Mouse (Mus musculus): ENCODE data around the gene Utrn. TPM values are rescaled to one million over a fixed set of nuclear protein-coding genes. Genes with fewer than 3 reads are reported as not detected.

Utrn gene
- total and polyA plus RNA-seq, 2 experiments from 2014 or later, result 48.4 to 61.6 TPM

DNA sequence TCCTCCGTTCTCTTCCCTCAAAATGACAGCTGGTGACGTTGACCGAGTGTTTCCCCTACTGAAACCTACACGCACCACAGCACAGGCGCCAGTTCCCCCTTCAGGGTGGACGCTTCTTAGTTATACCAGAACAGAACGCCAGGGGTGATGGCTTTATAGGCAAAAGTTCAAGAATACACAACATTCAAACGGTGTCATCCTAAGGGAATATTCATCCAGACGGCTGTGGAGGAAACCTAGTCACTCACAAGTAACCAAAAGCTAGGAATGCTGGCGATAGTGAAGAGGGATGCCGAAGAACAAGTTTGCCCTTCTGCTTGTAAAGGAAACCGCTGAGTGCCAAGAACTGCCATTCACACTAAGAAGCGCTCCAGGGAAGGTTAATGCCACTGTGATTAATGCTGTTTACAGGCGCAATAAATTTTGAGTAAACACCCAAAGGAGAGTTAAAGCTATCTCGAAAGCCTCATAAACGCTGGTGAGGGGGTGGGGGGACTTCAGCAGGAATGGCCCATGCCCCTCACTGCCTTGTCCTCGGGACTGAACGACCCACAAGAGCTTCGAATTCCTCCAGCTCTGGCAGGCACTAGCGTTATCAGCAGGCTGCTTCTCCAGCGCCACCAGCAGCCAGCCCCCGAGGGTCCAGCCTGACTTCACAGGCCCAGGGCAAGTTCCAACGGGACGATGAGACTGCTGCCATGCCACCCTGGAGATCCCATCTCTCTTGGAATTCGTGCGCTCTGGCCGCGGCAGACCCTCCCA, 2.0 kb downstream of the Utrn start:
- no peak for TF ChIP-seq EP300 (IDR thresholded peaks at IDR 0.05; ENCODE audit: low read depth)
- peak; percentile 30 for TF ChIP-seq CTCF (IDR thresholded peaks at IDR 0.05; ENCODE audit: low read depth)
- peak overlapping the region; percentile 73 for H3K4me3 ChIP-seq (ENCODE audit: low read depth, low read length)
- H3K9ac ChIP-seq (replicated peaks; ENCODE audit: low read depth, low read length), result peak overlapping the region; percentile 82
- no peaks in the 10 kb centered on the region for H3K27me3 ChIP-seq (ENCODE audit: control insufficient read depth, insufficient read depth, low read length)
- 2% methylated on average over 28 of the region's 28 CpGs for WGBS
- DNase-seq (ENCODE audit: low spot score), result peak; percentile 75
- H3K4me1 ChIP-seq (ENCODE audit: control insufficient read depth, insufficient read depth), result 0 out of 2 replicates have a peak, but pooled peaks cover 4% of the 10 kb centered on the region
- H3K9me3 ChIP-seq (replicated peaks; ENCODE audit: control insufficient read depth, low read length), result no peaks in the 10 kb centered on the region
- peak overlapping the region; percentile 96 for H3K27ac ChIP-seq (ENCODE audit: low read depth)
- peak overlapping the region; percentile 94 for H3K4me2 ChIP-seq (ENCODE audit: low read depth, low read length)
- ATAC-seq (ENCODE audit: insufficient read depth, low read depth), result peak; percentile 35
- H3K36me3 ChIP-seq (replicated peaks; ENCODE audit: control insufficient read depth, insufficient read depth, low read length), result no peaks in the 10 kb centered on the region

GRCm38 (mm10) chr10:12865201-12865600, 4.0 kb downstream of the Utrn start:
- ATAC-seq (ENCODE audit: insufficient read depth, low read depth), result no peak
- no peaks in the 10 kb centered on the region for H3K27me3 ChIP-seq (ENCODE audit: control insufficient read depth, insufficient read depth, low read length)
- H3K4me1 ChIP-seq (ENCODE audit: control insufficient read depth, insufficient read depth), result 0 out of 2 replicates have a peak, but pooled peaks cover 4% of the 10 kb centered on the region
- TF ChIP-seq CTCF (IDR thresholded peaks at IDR 0.05; ENCODE audit: low read depth) (no peak), EP300 (IDR thresholded peaks at IDR 0.05; ENCODE audit: low read depth) (no peak)
- no peak overlapping the region for H3K27ac ChIP-seq (ENCODE audit: low read depth)
- H3K9ac ChIP-seq (replicated peaks; ENCODE audit: low read depth, low read length), result no peak overlapping the region
- H3K9me3 ChIP-seq (replicated peaks; ENCODE audit: control insufficient read depth, low read length), result no peaks in the 10 kb centered on the region
- DNase-seq (ENCODE audit: low spot score), result no peak
- no peak overlapping the region for H3K4me3 ChIP-seq (ENCODE audit: low read depth, low read length)
- 59% methylated on average over 6 of the region's 6 CpGs for WGBS
- peaks cover 12% of the 10 kb centered on the region; the same call in 1 of the 2 replicates for H3K36me3 ChIP-seq (replicated peaks; ENCODE audit: control insufficient read depth, insufficient read depth, low read length)
- no peak overlapping the region for H3K4me2 ChIP-seq (ENCODE audit: low read depth, low read length)

DNA sequence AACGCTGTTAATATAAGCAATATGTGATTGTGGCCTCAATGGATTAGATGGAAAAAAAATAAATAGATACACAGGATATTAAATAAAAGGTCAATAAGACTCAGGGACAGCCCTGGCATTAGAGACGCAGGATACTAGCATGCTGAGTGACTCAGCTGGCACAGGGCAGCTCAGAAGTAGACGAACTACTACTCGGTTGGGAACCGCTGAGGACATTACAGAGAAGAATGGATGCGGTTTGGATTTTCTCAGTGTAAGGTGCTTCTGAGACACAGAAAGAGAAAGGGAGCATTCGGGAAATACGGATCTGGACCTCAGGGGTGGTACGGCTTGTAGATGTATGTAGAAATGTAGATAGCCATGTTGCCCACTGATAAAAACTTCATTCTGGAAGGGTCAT, 5.6 kb downstream of the Utrn start:
- Histone ChIP-seq H3K4me1 (ENCODE audit: control insufficient read depth, insufficient read depth) (peaks cover 4% of the 10 kb centered on the region; the same call in 1 of the 2 replicates), H3K27ac (ENCODE audit: low read depth) (no peak overlapping the region), H3K4me3 (ENCODE audit: low read depth, low read length) (no peak overlapping the region), H3K4me2 (ENCODE audit: low read depth, low read length) (no peak overlapping the region), H3K27me3 (ENCODE audit: control insufficient read depth, insufficient read depth, low read length) (no peaks in the 10 kb centered on the region), H3K9me3 (replicated peaks; ENCODE audit: control insufficient read depth, low read length) (no peaks in the 10 kb centered on the region), H3K36me3 (replicated peaks; ENCODE audit: control insufficient read depth, insufficient read depth, low read length) (peaks cover 13% of the 10 kb centered on the region; the same call in 1 of the 2 replicates), H3K9ac (replicated peaks; ENCODE audit: low read depth, low read length) (no peak overlapping the region)
- ATAC-seq (ENCODE audit: insufficient read depth, low read depth) (no peak), DNase-seq (ENCODE audit: low spot score) (no peak)
- 84% methylated on average over 9 of the region's 9 CpGs for WGBS
- TF ChIP-seq CTCF (IDR thresholded peaks at IDR 0.05; ENCODE audit: low read depth), result no peak
- no peak for TF ChIP-seq EP300 (IDR thresholded peaks at IDR 0.05; ENCODE audit: low read depth)

DNA sequence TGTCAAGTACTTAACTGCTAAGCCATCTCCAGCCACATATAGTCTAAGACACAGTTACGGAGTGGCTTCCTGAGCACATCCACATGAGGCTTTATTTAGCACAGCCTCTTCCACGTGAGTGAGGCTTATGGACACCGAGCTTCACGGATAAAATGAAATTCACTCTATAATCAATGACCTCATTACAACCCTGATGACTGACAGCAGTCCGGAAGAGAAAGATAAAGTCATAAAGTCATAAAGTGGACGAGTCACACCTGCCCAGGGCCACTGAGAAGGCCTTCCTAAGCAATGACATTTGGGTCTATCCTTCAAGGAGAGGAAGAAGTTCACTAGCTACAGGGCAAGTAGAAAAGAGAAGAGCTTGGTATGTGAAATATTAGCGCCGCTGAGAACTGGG, 7.1 kb downstream of the Utrn start:
- no peak for ATAC-seq (ENCODE audit: insufficient read depth, low read depth)
- DNase-seq (ENCODE audit: low spot score), result no peak
- Histone ChIP-seq H3K4me1 (ENCODE audit: control insufficient read depth, insufficient read depth) (peaks cover 10% of the 10 kb centered on the region), H3K9me3 (replicated peaks; ENCODE audit: control insufficient read depth, low read length) (no peaks in the 10 kb centered on the region), H3K36me3 (replicated peaks; ENCODE audit: control insufficient read depth, insufficient read depth, low read length) (peaks cover 13% of the 10 kb centered on the region; the same call in 1 of the 2 replicates), H3K4me2 (ENCODE audit: low read depth, low read length) (no peak overlapping the region), H3K27me3 (ENCODE audit: control insufficient read depth, insufficient read depth, low read length) (no peaks in the 10 kb centered on the region), H3K27ac (ENCODE audit: low read depth) (no peak overlapping the region), H3K9ac (replicated peaks; ENCODE audit: low read depth, low read length) (no peak overlapping the region), H3K4me3 (ENCODE audit: low read depth, low read length) (no peak overlapping the region)
- whole genome bisulfite sequencing, result 45% methylated on average over 8 of the region's 8 CpGs
- no peak for TF ChIP-seq CTCF (IDR thresholded peaks at IDR 0.05; ENCODE audit: low read depth)

DNA sequence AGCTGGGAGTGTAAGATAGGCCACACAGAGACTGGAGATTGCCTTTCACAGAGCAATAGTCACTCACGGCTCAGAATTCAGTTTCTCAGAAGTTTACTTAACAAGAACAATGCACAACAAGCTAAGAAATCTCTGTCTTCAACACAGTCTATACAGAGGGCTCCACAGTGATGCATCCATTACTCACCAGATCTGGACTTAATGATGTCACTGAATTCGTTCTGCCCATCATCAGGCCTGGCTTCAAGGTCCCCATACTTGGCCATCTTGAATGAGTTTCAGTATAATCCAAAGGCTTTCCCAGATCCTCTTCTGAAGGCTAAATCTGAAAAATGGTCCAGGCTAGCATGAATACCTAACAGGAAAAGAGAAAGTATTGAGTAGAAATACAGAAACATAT, 7.8 kb downstream of the Utrn start:
- ATAC-seq (ENCODE audit: insufficient read depth, low read depth), result no peak
- WGBS, result 82% methylated on average over 2 of the region's 2 CpGs

More for the DNA sequence above, 7.8 kb downstream of the Utrn start:
- TF ChIP-seq EP300 (IDR thresholded peaks at IDR 0.05; ENCODE audit: low read depth) (no peak), CTCF (IDR thresholded peaks at IDR 0.05; ENCODE audit: low read depth) (no peak)
- Histone ChIP-seq H3K27me3 (ENCODE audit: control insufficient read depth, insufficient read depth, low read length) (no peaks in the 10 kb centered on the region), H3K36me3 (replicated peaks; ENCODE audit: control insufficient read depth, insufficient read depth, low read length) (peaks cover 13% of the 10 kb centered on the region; the same call in 1 of the 2 replicates), H3K4me1 (ENCODE audit: control insufficient read depth, insufficient read depth) (peaks cover 7% of the 10 kb centered on the region), H3K27ac (ENCODE audit: low read depth) (no peak overlapping the region), H3K9me3 (replicated peaks; ENCODE audit: control insufficient read depth, low read length) (no peaks in the 10 kb centered on the region), H3K9ac (replicated peaks; ENCODE audit: low read depth, low read length) (no peak overlapping the region), H3K4me3 (ENCODE audit: low read depth, low read length) (no peak overlapping the region), H3K4me2 (ENCODE audit: low read depth, low read length) (no peak overlapping the region)
- no peak for DNase-seq (ENCODE audit: low spot score)
